Mouse (Mus musculus): ENCODE measurements around the gene Nat8f4. TPM values are rescaled to one million over a fixed set of nuclear protein-coding genes. Genes with fewer than 3 reads are reported as not detected.
"Not testable (repeated sequence)": the region's sequence is repeated elsewhere in the genome, so short reads cannot be mapped to it uniquely, and the experiment has no call there.

Gene Nat8f4
- total RNA-seq, 1 experiment from 2014 or later = 3.6 TPM

- ATAC-seq (ENCODE audit: extremely low read depth, insufficient number of reproducible peaks, low FRiP score, poor library complexity, severe bottlenecking) = no peak
Observed at GRCm38 (mm10) chr6:85908341-85908740, 3.7 kb upstream of the Nat8f4 start.

GRCm38 (mm10) chr6:85906911-85907351 is 2.2 kb upstream of the Nat8f4 start:
- not testable (repeated sequence) for ATAC-seq (ENCODE audit: extremely low read depth, insufficient number of reproducible peaks, low FRiP score, poor library complexity, severe bottlenecking)

GRCm38 (mm10) chr6:85902303-85902702 is 2.4 kb downstream of the Nat8f4 start:
- no peak for ATAC-seq (ENCODE audit: extremely low read depth, insufficient number of reproducible peaks, low FRiP score, poor library complexity, severe bottlenecking)

- not testable (repeated sequence) for ATAC-seq (ENCODE audit: extremely low read depth, insufficient number of reproducible peaks, low FRiP score, poor library complexity, severe bottlenecking)
Observed at GRCm38 (mm10) chr6:85898596-85899475, 5.8 kb downstream of the Nat8f4 start.

- peak; percentile 47; the same call in 1 of the 2 replicates for ATAC-seq (ENCODE audit: extremely low read depth, insufficient number of reproducible peaks, low FRiP score, poor library complexity, severe bottlenecking)
Observed at GRCm38 (mm10) chr6:85895061-85895648, 9.5 kb downstream of the Nat8f4 start.

- no peak for ATAC-seq (ENCODE audit: extremely low read depth, insufficient number of reproducible peaks, low FRiP score, poor library complexity, severe bottlenecking)
Observed at GRCm38 (mm10) chr6:85888961-85889360, 15.7 kb downstream of the Nat8f4 start.

- ATAC-seq (ENCODE audit: extremely low read depth, insufficient number of reproducible peaks, low FRiP score, poor library complexity, severe bottlenecking) = no peak
Observed at GRCm38 (mm10) chr6:85884311-85884710, 20.4 kb downstream of the Nat8f4 start.

- ATAC-seq (ENCODE audit: extremely low read depth, insufficient number of reproducible peaks, low FRiP score, poor library complexity, severe bottlenecking) = not testable (repeated sequence)
Observed at GRCm38 (mm10) chr6:85883246-85883645, 21.4 kb downstream of the Nat8f4 start.

GRCm38 (mm10) chr6:85869006-85869405 is 35.7 kb downstream of the Nat8f4 start, which contains the start of gene Nat8f2:
TSS of gene Nat8f2 (minus strand) at chr6:85869158.
- ATAC-seq (ENCODE audit: extremely low read depth, insufficient number of reproducible peaks, low FRiP score, poor library complexity, severe bottlenecking) = not testable (repeated sequence)

GRCm38 (mm10) chr6:85867726-85868690 is 36.7 kb downstream of the Nat8f4 start:
- ATAC-seq (ENCODE audit: extremely low read depth, insufficient number of reproducible peaks, low FRiP score, poor library complexity, severe bottlenecking) = no peak

GRCm38 (mm10) chr6:85866995-85867394 is 37.7 kb downstream of the Nat8f4 start:
- not testable (repeated sequence) for ATAC-seq (ENCODE audit: extremely low read depth, insufficient number of reproducible peaks, low FRiP score, poor library complexity, severe bottlenecking)

- not testable (repeated sequence) for ATAC-seq (ENCODE audit: extremely low read depth, insufficient number of reproducible peaks, low FRiP score, poor library complexity, severe bottlenecking)
Observed at GRCm38 (mm10) chr6:85866166-85866565, 38.5 kb downstream of the Nat8f4 start.

GRCm38 (mm10) chr6:85864900-85865639 is 39.6 kb downstream of the Nat8f4 start:
- not testable (repeated sequence) for ATAC-seq (ENCODE audit: extremely low read depth, insufficient number of reproducible peaks, low FRiP score, poor library complexity, severe bottlenecking)

- ATAC-seq (ENCODE audit: extremely low read depth, insufficient number of reproducible peaks, low FRiP score, poor library complexity, severe bottlenecking) = no peak
Observed at GRCm38 (mm10) chr6:85863840-85864239, 40.8 kb downstream of the Nat8f4 start.

GRCm38 (mm10) chr6:85863136-85863535 is 41.5 kb downstream of the Nat8f4 start:
- ATAC-seq (ENCODE audit: extremely low read depth, insufficient number of reproducible peaks, low FRiP score, poor library complexity, severe bottlenecking) = no peak

- ATAC-seq (ENCODE audit: extremely low read depth, insufficient number of reproducible peaks, low FRiP score, poor library complexity, severe bottlenecking) = no peak
Observed at GRCm38 (mm10) chr6:85862565-85862964, 42.1 kb downstream of the Nat8f4 start.

- no peak for ATAC-seq (ENCODE audit: extremely low read depth, insufficient number of reproducible peaks, low FRiP score, poor library complexity, severe bottlenecking)
Observed at GRCm38 (mm10) chr6:85861247-85861646, 43.4 kb downstream of the Nat8f4 start.

- no peak for ATAC-seq (ENCODE audit: extremely low read depth, insufficient number of reproducible peaks, low FRiP score, poor library complexity, severe bottlenecking)
Observed at GRCm38 (mm10) chr6:85856194-85856678, 48.4 kb downstream of the Nat8f4 start.
